Mouse (Mus musculus) thymus, adult 2 months (tissue): ENCODE data around the gene Abca4. TPM values are rescaled to one million over a fixed set of nuclear protein-coding genes. Genes with fewer than 3 reads are reported as not detected.
A peak's percentile ranks its signal among the peaks of the same experiment; 100 is the strongest.

Experiments used
- DNase-seq: peaks from one replicate; pipeline ENCODE4 v3.0.0; 2021
- H3K27ac ChIP-seq: fragments of 200-500 bp; 2 replicates; pipeline ENCODE4 v1.5.1; 2012; ENCODE audit warnings: low read length, control low read depth; ENCODE audit not compliant: control insufficient read depth, insufficient read depth
- H3K27me3 ChIP-seq: fragments of 200-500 bp; 2 replicates; pipeline ENCODE4 v1.6.1; 2012; ENCODE audit warnings: mild to moderate bottlenecking, low read length, moderate library complexity, mixed read lengths; ENCODE audit not compliant: control insufficient read depth, insufficient read depth
- H3K36me3 ChIP-seq: fragments of 200-500 bp; 2 replicates; pipeline ENCODE4 v1.6.1; 2012; ENCODE audit warnings: mild to moderate bottlenecking, low read length, moderate library complexity; ENCODE audit not compliant: control insufficient read depth, insufficient read depth
- H3K4me1 ChIP-seq: fragments of 200-500 bp; replicated peaks from 2 replicates; pipeline ENCODE4 v1.6.1; 2012; ENCODE audit warnings: low read length; ENCODE audit not compliant: control insufficient read depth, insufficient read depth
- H3K4me3 ChIP-seq: fragments of 200-500 bp; 2 replicates; pipeline ENCODE4 v1.5.1; 2012; ENCODE audit warnings: mild to moderate bottlenecking, low read length, control low read depth, moderate library complexity; ENCODE audit not compliant: control insufficient read depth, insufficient read depth
- CTCF ChIP-seq: fragments of 200-500 bp; IDR thresholded peaks from 2 replicates; pipeline ENCODE4 v1.5.1; 2012; ENCODE audit warnings: mild to moderate bottlenecking, control low read depth, low read length, moderate library complexity, borderline replicate concordance; ENCODE audit not compliant: control insufficient read depth, poor library complexity, insufficient read depth; ENCODE audit errors: extremely low read depth
- POLR2A ChIP-seq: fragments of 200-500 bp; IDR thresholded peaks from 2 replicates; pipeline ENCODE4 v1.6.1; 2012; ENCODE audit warnings: mild to moderate bottlenecking, low read length, control low read depth, moderate library complexity; ENCODE audit not compliant: control insufficient read depth, poor library complexity, insufficient read depth; ENCODE audit errors: extremely low read depth
- WGBS: fragments of 180-500 bp; shearing (Covaris S2); methylation state at CpG from one replicate; pipeline ENCODE4 v1.1.7; 2018; 5-methylcytosine and 5-hydroxymethylcytosine counted together
- polyA plus RNA-seq: library from polyadenylated mRNA; depleted of rRNA; stranded (reverse); fragments of >200 nt; gene quantifications from 2 replicates; pipeline ENCODE4 v1.2.3, GENCODE M21; 2012

The Abca4 gene
- polyA plus RNA-seq, 1 experiment: 0.58 TPM

DNA sequence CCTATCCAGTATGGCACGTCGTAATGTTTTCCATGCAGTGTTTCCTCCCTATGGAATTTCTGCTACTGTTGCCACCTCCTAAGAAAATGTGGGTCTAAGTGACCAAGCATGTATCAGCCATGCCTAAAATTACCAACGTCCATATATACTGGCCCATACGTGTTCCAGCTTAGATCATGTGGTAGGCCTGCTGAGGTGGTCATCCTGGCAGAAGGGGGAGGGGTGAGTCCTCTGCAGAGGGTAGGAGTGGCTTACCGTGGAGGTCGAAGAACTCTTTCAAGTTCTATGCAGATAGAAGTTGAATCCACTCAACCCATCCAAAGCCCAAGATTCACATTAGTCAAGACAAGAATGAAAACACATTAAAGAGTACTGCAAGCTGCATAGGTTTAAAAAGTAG is 89.6 kb downstream of the Abca4 start:
- TF ChIP-seq POLR2A (no peak), CTCF (no peak)
- Histone ChIP-seq H3K27me3 (no peaks in the 10 kb centered on the region), H3K27ac (no peak overlapping the region), H3K36me3 (no peaks in the 10 kb centered on the region), H3K4me3 (no peak overlapping the region), H3K4me1 (no peaks in the 10 kb centered on the region)
- DNase-seq: no peak
- WGBS: 89% methylated on average over 6 of the region's 6 CpGs

DNA sequence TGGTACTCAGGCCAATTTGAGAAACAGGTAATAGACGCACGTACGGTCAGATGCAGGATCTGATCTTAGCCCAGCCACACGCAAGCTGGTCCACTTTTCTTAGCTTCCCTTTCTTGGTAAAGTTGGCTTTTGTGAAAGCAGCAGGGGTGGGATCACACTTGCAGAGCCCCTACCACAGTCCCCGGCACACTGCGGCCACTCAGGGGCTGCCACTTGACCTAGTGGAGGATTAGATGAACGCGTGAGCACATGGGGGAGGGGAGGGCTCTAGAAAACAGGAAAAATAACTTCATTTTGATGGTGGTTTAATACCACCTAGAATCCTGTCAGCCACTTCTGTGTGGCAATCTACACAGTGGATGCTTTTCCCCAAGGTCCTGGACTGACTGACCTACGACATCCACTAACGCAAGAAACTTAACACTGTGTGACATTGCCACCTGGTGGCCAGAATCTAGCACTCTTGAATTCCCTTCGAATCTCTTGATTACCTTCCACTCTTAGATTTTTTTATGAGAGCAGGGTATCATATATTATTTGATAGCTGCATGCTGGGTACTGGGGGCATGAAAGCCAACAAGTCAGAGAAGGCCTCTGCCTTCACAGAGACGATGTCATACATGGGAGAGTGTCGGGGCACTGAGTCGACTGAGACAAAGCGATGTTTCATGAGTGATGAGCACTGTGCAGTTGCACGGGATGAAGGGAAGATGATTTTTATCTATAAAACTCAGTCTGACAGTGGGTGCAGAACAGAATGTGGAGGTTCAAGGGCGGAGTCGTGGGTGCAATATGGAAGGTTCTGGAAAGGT is 96.6 kb downstream of the Abca4 start:
- Histone ChIP-seq H3K4me1 (no peaks in the 10 kb centered on the region), H3K4me3 (no peak overlapping the region), H3K36me3 (no peaks in the 10 kb centered on the region), H3K27me3 (no peaks in the 10 kb centered on the region), H3K27ac (no peak overlapping the region)
- TF ChIP-seq POLR2A: no peak
- TF ChIP-seq CTCF: no peak
- 75% methylated on average over 18 of the region's 18 CpGs for WGBS
- peak; percentile 10 for DNase-seq

DNA sequence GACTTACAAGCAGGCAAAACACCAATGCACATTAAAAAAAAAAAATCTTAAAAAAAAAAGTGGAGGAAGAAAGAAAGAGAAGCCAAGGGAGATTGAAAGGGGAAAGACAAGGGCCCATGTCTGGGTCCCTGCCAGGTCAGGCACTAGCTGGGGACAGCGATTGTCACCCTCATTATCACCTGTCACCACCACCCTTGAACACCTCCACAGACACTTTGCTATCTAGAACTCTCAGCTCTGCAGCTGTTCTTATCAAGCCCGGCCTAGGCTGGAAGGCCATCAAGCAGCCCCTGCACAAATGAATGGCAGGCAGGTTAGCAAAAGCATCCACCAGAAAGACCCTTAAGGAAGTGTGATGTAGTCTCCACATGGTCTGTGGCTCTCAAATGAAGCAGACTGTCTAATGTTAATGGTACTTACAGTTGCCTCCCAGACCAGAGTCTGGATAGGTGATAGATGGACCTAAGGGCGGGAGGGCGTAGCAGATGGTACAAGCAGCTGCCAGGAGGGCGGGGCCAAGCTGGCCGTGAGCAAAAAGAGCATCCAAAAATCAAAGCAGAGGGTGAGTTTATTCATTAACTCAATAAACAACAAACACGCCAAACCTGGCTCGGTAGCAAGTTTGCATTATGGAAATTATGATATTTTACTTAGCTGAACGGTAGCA is 98.1 kb downstream of the Abca4 start:
- Histone ChIP-seq H3K27ac (no peak overlapping the region), H3K4me3 (no peak overlapping the region), H3K4me1 (no peaks in the 10 kb centered on the region), H3K36me3 (no peaks in the 10 kb centered on the region), H3K27me3 (no peaks in the 10 kb centered on the region)
- TF ChIP-seq CTCF: no peak
- no peak for TF ChIP-seq POLR2A
- DNase-seq: no peak
- WGBS: 93% methylated on average over 9 of the region's 9 CpGs

DNA sequence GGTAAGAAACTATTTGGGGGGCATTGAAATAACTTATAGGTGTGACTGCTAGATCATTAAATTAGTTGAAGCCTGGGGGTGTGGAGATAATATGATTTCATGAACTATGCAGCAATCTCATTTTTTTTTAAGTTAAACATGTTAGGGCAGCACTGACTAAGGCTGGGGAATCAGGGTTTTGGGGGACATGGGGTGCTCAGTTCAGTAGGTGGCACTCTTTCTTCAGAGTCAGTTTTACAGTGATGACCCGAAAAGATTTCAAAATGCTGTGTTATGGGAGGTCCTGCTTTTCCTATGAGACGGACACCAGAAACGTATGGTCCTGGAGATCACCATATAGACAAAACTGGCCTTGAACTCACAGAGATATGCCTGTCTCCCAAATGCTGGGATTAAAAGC is 99.2 kb downstream of the Abca4 start:
- no peaks in the 10 kb centered on the region for H3K36me3 ChIP-seq
- no peaks in the 10 kb centered on the region for H3K27me3 ChIP-seq
- TF ChIP-seq POLR2A (no peak), CTCF (no peak)
- no peak overlapping the region for H3K4me3 ChIP-seq
- no peak overlapping the region for H3K27ac ChIP-seq
- DNase-seq: no peak
- 83% methylated on average over 3 of the region's 3 CpGs for WGBS
- no peaks in the 10 kb centered on the region for H3K4me1 ChIP-seq

DNA sequence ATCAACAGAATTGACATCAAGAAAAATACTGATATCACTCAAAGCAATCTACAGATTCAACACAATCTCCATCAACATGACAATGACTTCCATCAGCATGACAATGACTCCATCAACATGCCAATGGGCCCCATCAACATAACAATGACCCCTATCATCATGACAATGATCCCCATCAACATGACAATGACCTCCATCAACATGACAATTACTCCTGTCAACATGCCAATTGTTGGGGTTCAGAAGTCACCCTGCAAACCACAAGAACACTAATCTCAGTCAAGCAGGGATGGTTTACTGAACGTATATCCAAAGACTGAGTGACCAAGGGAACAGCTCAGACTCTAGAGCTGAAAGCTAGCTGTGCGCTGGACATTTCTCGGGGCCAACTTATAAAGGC is 101.2 kb downstream of the Abca4 start:
- WGBS: 90% methylated on average over 3 of the region's 3 CpGs
- no peak for DNase-seq
- Histone ChIP-seq H3K27ac (no peak overlapping the region), H3K36me3 (no peaks in the 10 kb centered on the region), H3K27me3 (no peaks in the 10 kb centered on the region), H3K4me1 (no peaks in the 10 kb centered on the region), H3K4me3 (no peak overlapping the region)
- no peak for TF ChIP-seq CTCF
- no peak for TF ChIP-seq POLR2A

DNA sequence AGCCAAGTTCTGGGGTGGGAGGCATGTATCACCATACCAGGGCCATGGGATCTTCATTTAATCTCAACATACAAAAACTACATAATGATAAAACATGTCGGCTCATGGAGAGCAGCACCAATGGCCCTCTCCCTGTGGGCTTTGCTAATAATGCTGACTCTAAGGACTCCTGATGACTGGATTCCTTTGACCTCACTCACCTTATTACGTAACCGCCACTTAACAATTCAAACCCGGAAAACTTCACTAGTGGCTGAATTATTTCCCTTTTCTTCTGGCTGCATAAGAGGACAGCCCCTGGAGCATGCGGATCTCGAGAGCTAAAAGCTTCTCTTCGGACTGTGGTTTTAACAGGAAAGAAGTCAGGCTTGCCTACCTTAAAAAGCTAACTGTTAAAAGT is 106.6 kb downstream of the Abca4 start:
- Histone ChIP-seq H3K27me3 (no peaks in the 10 kb centered on the region), H3K4me3 (no peak overlapping the region), H3K4me1 (no peaks in the 10 kb centered on the region), H3K27ac (no peak overlapping the region), H3K36me3 (no peaks in the 10 kb centered on the region)
- TF ChIP-seq CTCF (no peak), POLR2A (no peak)
- 50% methylated on average over 7 of the region's 7 CpGs for WGBS
- DNase-seq: no peak

DNA sequence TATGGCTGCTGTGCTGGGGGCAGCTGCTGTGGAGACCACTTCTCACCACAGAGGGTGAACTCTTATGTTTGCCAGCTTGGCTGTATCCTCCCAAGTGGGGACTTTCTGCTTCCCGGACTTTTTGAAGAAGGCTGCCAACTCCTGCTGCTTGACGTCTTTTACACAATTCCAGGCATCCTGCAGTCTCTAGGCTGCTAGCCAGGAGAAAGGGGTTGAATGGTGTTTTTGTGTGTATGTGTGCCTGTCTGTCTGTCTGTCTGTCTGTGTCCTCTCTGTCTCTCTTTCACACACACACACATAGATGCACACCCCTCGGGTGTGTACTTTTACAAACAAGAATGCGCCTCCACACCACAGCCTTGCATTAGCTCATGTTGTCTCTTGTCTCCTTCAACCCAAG is 108.2 kb downstream of the Abca4 start:
- no peak for TF ChIP-seq CTCF
- H3K4me1 ChIP-seq: no peaks in the 10 kb centered on the region
- 83% methylated on average over 4 of the region's 4 CpGs for WGBS
- DNase-seq: no peak
- no peak overlapping the region for H3K27ac ChIP-seq
- H3K4me3 ChIP-seq: no peak overlapping the region
- no peaks in the 10 kb centered on the region for H3K36me3 ChIP-seq
- H3K27me3 ChIP-seq: no peaks in the 10 kb centered on the region
